Mouse (Mus musculus): ENCODE measurements around the gene Lcp1. TPM values are rescaled to one million over a fixed set of nuclear protein-coding genes. Genes with fewer than 3 reads are reported as not detected.

Lcp1 gene
- polyA plus RNA-seq, 1 experiment from 2014 or later, result 26.4 TPM

DNA sequence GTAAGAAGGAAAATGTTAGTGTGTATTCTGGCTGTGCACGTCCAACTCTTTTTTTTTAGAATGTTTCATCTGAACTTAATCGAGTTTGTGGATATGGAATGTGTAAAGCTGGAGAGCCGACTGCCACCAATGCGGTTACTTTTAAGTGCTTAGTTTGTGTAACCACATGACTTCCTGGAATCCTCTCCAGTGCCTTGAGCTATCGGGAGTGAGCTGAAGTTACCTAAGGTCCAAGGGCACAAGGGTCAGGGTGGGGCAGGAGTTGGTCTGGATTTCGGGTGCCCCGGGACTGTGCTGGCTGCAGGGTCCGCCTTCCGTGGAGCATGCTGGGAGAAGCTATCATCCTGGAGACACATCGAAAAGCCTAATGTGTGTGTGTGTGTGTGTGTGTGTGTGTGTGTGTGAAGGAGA lies 47.9 kb downstream of the Lcp1 start:
- H3K4me1 ChIP-seq, result no peaks in the 10 kb centered on the region
- H3K36me3 ChIP-seq, result no peaks in the 10 kb centered on the region
- no peak overlapping the region for H3K4me2 ChIP-seq (replicated peaks)
- H3K9ac ChIP-seq, result no peak overlapping the region
- no peak overlapping the region for H3K27ac ChIP-seq
- ATAC-seq (ENCODE audit: low FRiP score, low read depth), result no peak
- WGBS, result 77% methylated on average over 10 of the region's 10 CpGs
- no peaks in the 10 kb centered on the region for H3K27me3 ChIP-seq
- no peaks in the 10 kb centered on the region for H3K9me3 ChIP-seq
- H3K4me3 ChIP-seq, result no peak overlapping the region

DNA sequence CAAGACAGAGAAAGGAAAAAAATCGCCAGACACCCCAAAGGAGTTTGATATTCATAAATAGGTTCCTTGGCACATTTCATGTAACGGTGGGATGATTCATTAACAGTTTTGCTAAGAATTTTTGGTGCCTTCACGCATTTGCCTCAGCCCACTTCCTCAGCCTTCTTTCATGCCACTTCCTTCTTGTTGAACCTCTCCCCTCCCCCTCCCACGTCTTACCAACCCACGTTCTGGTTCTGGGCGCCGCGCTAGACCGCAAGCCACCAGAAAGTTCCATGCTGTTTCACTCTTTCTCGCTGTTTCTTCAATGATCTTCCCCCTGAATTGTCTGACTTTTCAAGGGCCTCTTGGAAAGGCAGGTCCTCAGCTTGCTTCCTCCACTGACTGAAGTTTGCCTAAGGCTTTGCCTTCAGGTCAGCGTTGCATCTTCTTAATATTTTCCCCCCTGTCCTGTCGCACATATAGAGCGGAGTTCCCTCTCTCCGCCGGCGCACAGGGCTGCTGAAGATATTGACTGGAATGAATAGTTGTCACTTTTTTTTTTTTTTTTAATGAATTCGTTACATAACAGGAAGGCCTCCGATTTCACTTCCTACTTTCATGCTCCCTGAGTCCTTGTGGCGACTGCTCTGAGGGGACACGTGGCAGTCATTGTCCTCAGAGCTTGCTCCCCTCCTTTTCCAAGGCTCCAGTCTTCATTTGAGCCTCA lies 48.5 kb downstream of the Lcp1 start:
- H3K27ac ChIP-seq, result no peak overlapping the region
- no peak overlapping the region for H3K4me2 ChIP-seq (replicated peaks)
- no peaks in the 10 kb centered on the region for H3K9me3 ChIP-seq
- H3K36me3 ChIP-seq, result no peaks in the 10 kb centered on the region
- H3K27me3 ChIP-seq, result no peaks in the 10 kb centered on the region
- H3K4me1 ChIP-seq, result no peaks in the 10 kb centered on the region
- no peak for ATAC-seq (ENCODE audit: low FRiP score, low read depth)
- no peak overlapping the region for H3K9ac ChIP-seq
- H3K4me3 ChIP-seq, result no peak overlapping the region
- WGBS, result 86% methylated on average over 20 of the region's 20 CpGs

DNA sequence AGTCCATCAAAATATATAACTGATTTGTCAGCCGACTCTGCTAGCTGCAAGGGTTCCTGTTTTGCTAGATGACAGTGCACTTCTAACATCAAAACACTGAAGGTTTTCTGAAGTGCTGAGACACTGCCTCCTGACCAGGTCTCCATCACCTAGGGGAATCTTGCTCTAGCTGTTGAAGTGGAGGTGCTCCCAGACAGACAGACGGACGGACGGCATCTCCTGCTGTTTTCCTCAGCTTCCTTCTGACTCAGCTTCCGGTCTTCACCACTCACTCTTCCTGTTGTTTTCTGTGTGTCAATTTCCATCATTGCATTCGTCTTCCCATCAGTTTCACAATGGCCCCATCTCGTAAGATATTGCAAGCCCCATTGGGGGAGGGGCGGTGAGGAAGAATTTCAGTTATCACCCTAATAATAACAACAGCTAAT lies 49.7 kb downstream of the Lcp1 start:
- H3K4me2 ChIP-seq (replicated peaks), result no peak overlapping the region
- no peaks in the 10 kb centered on the region for H3K4me1 ChIP-seq
- no peaks in the 10 kb centered on the region for H3K36me3 ChIP-seq
- H3K4me3 ChIP-seq, result no peak overlapping the region
- H3K9me3 ChIP-seq, result no peaks in the 10 kb centered on the region
- no peaks in the 10 kb centered on the region for H3K27me3 ChIP-seq
- H3K27ac ChIP-seq, result no peak overlapping the region
- ATAC-seq (ENCODE audit: low FRiP score, low read depth), result no peak
- no peak overlapping the region for H3K9ac ChIP-seq
- WGBS, result 91% methylated on average over 8 of the region's 8 CpGs

DNA sequence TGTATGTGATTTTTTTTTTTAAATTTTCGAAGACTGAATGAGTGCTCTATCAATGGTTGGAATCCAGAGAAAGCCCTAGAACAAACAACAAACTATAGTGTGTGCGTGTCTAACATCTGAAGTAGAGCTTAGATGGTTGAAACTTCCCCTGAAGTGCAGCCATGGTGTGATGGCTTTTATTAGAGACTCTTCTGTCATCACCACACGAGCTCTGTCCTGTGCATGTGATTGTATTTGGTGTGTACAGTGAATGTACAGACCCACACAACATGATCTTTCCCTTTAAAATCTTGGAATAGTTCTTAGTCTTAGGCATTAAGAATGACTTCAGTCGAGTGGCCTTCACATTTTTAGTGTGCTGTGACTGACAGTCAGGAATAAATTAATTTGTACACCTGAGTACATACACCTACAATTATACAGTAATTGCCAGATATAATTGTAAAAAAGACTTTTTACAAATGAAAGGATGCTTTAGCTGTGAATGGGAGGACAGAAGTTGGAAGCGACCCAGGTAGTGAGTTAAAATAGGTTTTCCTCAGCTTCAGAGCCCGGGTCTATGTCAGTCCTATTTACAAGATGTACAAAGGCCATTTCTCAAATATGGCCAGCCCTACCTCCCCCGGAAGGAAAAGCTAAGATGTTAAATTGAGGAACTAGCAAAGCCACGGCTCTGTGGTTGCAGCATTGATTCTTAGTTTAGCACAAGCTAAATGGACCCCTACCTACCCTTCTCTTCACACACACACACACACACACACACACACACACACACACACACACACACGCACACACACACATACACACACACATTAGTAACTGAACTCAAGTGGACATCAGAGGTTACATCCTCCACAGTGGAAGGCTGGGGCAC lies 50.4 kb downstream of the Lcp1 start:
- Histone ChIP-seq H3K27me3 (no peaks in the 10 kb centered on the region), H3K4me1 (no peaks in the 10 kb centered on the region), H3K4me2 (replicated peaks) (no peak overlapping the region), H3K9ac (no peak overlapping the region), H3K4me3 (no peak overlapping the region), H3K9me3 (no peaks in the 10 kb centered on the region), H3K36me3 (no peaks in the 10 kb centered on the region), H3K27ac (no peak overlapping the region)
- no peak for ATAC-seq (ENCODE audit: low FRiP score, low read depth)
- 84% methylated on average over 9 of the region's 9 CpGs for WGBS

DNA sequence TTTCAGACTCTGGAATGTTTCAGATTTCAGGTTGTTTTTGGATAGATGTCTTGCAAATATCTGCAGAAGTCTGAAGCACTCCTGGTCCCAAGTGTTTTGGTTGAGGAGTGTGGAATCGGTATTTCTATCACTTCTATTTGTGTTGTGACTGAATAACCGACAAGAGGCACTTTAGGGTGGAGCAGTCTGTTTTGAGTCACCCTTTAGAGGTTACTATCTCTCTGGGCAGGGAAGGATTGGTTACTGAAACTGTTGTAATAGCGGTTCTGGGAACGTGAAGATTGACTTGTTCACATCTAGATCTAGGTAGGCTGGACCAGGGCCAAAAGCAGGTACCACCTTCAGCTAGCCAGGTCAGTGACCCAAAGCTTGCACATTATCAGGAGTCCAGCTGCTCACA lies 51.5 kb downstream of the Lcp1 start:
- no peak overlapping the region for H3K27ac ChIP-seq
- no peaks in the 10 kb centered on the region for H3K27me3 ChIP-seq
- no peak overlapping the region for H3K9ac ChIP-seq
- no peak overlapping the region for H3K4me3 ChIP-seq
- ATAC-seq (ENCODE audit: low FRiP score, low read depth), result no peak
- no peaks in the 10 kb centered on the region for H3K4me1 ChIP-seq
- no peak overlapping the region for H3K4me2 ChIP-seq (replicated peaks)
- H3K36me3 ChIP-seq, result no peaks in the 10 kb centered on the region
- 76% methylated on average over 4 of the region's 4 CpGs for WGBS
- no peaks in the 10 kb centered on the region for H3K9me3 ChIP-seq

DNA sequence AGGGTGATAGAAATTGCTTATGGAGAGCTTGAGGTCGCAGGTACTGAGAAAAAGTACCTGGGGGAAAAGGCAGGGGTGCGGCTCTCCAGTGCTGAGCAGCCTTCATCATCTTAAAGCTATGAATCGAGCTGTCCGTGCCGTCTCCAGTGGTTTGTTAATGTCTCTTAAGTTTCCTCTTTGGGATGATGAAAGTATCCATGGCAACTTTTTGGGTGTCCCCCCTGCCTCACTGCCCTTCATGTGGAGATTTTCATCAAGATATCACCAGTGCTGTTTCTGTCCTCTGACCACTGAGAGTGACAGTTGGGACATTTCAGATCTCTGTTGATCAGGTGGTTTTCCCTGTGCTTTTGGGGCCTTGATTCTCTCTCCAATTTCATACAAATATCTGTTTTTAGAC lies 51.9 kb downstream of the Lcp1 start:
- H3K9ac ChIP-seq, result no peak overlapping the region
- 83% methylated on average over 5 of the region's 5 CpGs for WGBS
- no peak overlapping the region for H3K27ac ChIP-seq
- H3K9me3 ChIP-seq, result no peaks in the 10 kb centered on the region
- no peaks in the 10 kb centered on the region for H3K36me3 ChIP-seq
- no peak overlapping the region for H3K4me2 ChIP-seq (replicated peaks)
- H3K27me3 ChIP-seq, result no peaks in the 10 kb centered on the region
- no peak for ATAC-seq (ENCODE audit: low FRiP score, low read depth)
- no peak overlapping the region for H3K4me3 ChIP-seq
- H3K4me1 ChIP-seq, result no peaks in the 10 kb centered on the region

DNA sequence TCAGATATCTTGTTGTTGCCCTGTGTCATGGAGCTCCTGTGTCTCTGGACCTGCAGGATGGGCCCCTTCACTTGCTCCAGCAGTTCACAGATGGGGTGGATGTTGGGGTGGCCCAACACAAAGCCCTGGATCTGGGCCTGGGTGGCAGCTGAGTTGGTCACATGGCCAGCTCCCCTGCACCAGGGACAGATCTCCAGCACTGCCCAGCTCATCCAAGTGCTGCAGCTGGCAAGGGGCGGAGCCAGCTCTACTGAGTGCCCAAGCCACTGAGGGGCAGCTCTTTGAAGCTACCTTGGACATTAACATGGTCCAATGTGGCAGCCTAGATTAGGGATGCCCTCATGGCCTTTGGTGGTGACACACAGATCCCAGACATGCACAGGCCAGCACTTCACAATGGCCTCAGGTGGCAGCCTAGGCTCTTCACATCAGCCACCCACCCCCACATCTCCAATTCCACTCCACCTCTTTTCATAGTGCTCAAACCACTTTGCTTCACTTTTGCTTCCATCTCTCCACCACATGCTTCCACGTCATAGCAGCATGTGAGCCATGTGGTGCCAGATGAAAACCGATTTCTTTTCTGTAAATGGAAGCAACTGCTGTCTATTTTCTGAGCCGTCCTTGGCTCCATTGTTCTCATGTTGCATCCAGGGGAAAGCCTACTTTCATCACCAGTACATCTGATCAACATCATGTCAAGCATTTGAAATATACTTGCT lies 53.3 kb downstream of the Lcp1 start:
- 76% methylated on average over 4 of the region's 4 CpGs for WGBS
- Histone ChIP-seq H3K27me3 (no peaks in the 10 kb centered on the region), H3K4me3 (no peak overlapping the region), H3K36me3 (no peaks in the 10 kb centered on the region), H3K27ac (no peak overlapping the region), H3K4me2 (replicated peaks) (no peak overlapping the region), H3K9ac (no peak overlapping the region), H3K9me3 (no peaks in the 10 kb centered on the region), H3K4me1 (no peaks in the 10 kb centered on the region)
- no peak for ATAC-seq (ENCODE audit: low FRiP score, low read depth)

DNA sequence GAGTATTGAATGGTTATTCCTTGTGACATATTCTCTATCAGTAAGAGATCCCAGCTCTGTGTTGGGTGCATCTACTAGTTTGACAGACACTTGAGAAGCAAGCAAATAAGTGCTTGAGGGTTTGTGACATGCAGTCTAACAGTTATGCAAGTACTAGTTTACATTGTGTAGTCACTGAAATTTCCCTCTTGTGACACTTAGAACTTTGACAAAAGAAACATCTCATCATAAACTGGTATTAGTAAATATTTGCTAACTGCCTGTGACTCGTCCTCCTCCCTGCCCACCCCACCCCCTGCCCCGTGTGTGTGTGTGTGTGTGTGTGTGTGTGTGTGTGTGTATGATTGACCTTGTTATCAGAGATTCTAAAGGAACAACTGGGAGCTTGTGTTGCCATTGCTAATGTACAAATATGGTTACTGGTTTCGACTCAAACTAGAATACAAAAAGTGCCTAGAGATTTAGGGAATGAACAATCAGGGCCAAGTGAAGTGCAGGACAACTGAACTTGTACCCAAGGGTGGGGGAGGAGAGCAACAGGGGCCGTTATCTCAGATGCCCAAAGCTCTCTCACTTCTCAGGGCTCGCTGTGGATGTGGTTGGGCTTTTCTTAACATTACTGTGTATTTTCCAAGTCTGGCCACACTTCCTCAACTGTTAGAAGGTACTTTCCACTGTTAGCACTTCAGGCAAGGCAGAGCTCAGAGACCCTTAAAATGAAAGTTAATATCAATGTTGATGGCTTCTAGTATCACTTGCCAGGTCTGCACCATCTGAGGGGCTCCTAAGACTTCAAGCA lies 55.1 kb downstream of the Lcp1 start:
- no peak for ATAC-seq (ENCODE audit: low FRiP score, low read depth)
- Histone ChIP-seq H3K9me3 (no peaks in the 10 kb centered on the region), H3K4me3 (no peak overlapping the region), H3K9ac (no peak overlapping the region), H3K36me3 (no peaks in the 10 kb centered on the region), H3K27me3 (no peaks in the 10 kb centered on the region), H3K4me2 (replicated peaks) (no peak overlapping the region), H3K27ac (no peak overlapping the region), H3K4me1 (no peaks in the 10 kb centered on the region)
- 72% methylated on average over 5 of the region's 5 CpGs for WGBS

DNA sequence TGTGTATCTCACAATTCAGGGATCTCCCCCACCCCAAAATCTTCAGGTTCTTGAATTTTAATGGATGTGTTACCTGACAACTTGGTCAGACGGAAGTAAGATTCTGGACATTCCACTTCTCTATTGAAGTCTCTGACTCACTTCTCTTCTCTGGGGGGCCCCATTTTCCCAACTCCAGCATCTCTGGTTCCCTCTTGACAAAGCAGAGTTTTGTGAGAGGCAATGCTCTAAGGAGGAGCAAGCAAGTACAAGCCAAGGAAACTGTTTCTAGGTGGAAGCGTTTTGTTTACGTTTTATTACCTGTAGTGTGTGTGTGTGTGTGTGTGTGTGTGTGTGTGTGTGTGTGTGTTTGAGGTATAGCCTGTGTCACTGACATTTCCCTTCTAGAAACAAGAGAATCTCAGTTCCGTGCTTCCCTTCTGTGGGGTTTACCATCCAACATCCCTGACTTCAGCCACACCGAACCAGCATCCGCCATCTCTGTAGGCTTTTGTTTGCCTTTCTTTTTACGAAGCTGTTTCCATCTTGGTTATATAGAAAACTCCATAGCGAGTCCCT lies 56.0 kb downstream of the Lcp1 start:
- no peak overlapping the region for H3K9ac ChIP-seq
- H3K9me3 ChIP-seq, result no peaks in the 10 kb centered on the region
- WGBS, result 85% methylated on average over 8 of the region's 8 CpGs
- H3K27ac ChIP-seq, result no peak overlapping the region
- no peaks in the 10 kb centered on the region for H3K27me3 ChIP-seq
- H3K4me3 ChIP-seq, result no peak overlapping the region
- no peak for ATAC-seq (ENCODE audit: low FRiP score, low read depth)
- H3K4me1 ChIP-seq, result no peaks in the 10 kb centered on the region
- no peak overlapping the region for H3K4me2 ChIP-seq (replicated peaks)
- H3K36me3 ChIP-seq, result no peaks in the 10 kb centered on the region

DNA sequence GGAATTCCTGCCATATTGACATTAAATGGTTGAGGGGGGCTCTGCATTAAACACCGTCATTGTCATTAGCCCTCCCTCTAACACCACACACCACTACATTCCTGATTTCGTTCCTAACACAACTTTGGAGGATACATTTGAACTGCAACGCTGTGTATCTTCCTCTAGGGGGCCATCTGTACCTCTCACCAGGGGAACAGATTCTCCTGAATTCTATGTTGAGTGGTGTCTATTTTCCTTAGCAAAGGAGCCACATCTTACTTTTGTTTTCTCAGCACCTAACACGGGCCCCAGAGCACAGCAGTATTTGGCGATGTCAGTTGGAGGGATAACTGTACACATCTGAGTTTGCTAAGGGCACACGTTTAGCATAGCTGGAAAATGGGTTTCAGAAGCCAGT lies 57.6 kb downstream of the Lcp1 start:
- ATAC-seq (ENCODE audit: low FRiP score, low read depth), result no peak

DNA sequence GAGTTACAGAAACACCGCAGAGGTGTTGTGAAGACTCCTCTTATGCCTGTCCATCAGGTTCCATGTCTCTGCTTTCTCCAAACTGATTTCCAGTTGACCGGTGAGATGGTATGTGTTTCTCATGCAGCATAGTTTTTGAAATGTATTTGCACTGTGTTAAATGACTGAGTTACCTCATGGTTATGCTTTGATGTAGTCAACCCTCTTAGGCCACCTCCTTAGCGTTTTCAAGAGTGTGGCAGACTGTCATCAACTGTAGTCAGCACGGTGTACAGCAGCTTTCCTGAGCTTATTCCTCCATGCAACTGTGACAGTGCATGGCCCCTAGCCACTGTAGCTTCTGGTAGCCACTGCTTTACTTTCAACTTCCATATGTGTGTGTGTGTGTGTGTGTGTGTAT lies 58.1 kb downstream of the Lcp1 start:
- Histone ChIP-seq H3K4me1 (no peaks in the 10 kb centered on the region), H3K27ac (no peak overlapping the region), H3K36me3 (no peaks in the 10 kb centered on the region), H3K4me3 (no peak overlapping the region), H3K4me2 (replicated peaks) (no peak overlapping the region), H3K9ac (no peak overlapping the region), H3K9me3 (no peaks in the 10 kb centered on the region), H3K27me3 (no peaks in the 10 kb centered on the region)
- WGBS, result 89% methylated on average over 4 of the region's 4 CpGs
- no peak for ATAC-seq (ENCODE audit: low FRiP score, low read depth)

More for the DNA sequence above, 57.6 kb downstream of the Lcp1 start:
- 69% methylated on average over 6 of the region's 6 CpGs for WGBS
- no peak overlapping the region for H3K4me3 ChIP-seq
- H3K9me3 ChIP-seq, result no peaks in the 10 kb centered on the region
- H3K27me3 ChIP-seq, result no peaks in the 10 kb centered on the region
- no peak overlapping the region for H3K9ac ChIP-seq
- H3K36me3 ChIP-seq, result no peaks in the 10 kb centered on the region
- no peak overlapping the region for H3K27ac ChIP-seq
- no peaks in the 10 kb centered on the region for H3K4me1 ChIP-seq
- no peak overlapping the region for H3K4me2 ChIP-seq (replicated peaks)

Data from limb, embryonic 13.5 days (tissue).